Mouse (Mus musculus) frontal cortex, adult 2 months (tissue): ENCODE results near the gene Mtap. TPM values are rescaled to one million over a fixed set of nuclear protein-coding genes. Genes with fewer than 3 reads are reported as not detected.

Source experiments
- DNase-seq, 2 experiments: peaks; one replicate each; pipeline ENCODE4 v3.0.0; 2022; ENCODE audit warnings: low spot score in 1 of 2; ENCODE audit errors: extremely low spot score in 1 of 2
- polyA plus RNA-seq: library from polyadenylated mRNA; depleted of rRNA; stranded (reverse); fragments of >200 nt; gene quantifications from 2 replicates; pipeline ENCODE4 v1.2.3, GENCODE M21; 2012; rRNA removed

Mtap gene
- polyA plus RNA-seq, 1 experiment: 8.2 TPM

DNA sequence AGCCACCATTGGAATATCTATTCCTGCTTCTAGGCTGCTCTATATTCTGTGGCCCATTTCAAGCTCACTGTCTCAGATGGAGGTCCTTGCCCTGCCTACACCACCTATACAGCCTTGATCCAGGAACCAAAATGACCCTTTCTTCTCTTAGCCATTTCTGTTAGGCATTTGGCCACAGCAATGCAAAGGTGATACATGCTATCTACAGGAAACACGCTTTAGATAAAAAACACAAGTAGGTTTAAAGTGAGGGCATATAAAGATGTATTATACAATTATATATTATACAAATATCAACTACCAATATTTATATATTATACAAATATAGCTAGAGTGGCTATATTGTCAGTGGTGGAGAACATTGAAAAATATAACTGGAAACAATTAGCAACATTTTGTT, 63.9 kb downstream of the Mtap start:
- no peak for DNase-seq

DNA sequence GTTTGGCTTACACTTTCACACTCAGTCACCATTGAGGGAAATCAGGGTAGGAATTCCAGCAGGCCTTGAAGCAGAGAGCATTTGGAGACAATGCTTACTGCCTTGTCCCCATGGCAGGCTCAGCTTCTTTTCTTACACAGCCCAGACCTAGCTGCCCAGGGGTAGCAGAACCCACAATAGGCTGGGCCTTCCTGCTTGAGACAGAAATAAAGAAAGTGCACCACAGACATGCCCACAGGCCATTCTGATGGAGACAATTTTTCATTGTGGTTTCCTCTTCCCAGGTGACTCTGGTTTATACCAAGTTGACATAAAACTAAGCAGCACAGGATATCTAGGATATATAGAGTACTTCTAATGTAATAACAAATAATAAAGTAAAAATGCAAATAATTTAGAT, 72.4 kb downstream of the Mtap start:
- DNase-seq: no peak

DNA sequence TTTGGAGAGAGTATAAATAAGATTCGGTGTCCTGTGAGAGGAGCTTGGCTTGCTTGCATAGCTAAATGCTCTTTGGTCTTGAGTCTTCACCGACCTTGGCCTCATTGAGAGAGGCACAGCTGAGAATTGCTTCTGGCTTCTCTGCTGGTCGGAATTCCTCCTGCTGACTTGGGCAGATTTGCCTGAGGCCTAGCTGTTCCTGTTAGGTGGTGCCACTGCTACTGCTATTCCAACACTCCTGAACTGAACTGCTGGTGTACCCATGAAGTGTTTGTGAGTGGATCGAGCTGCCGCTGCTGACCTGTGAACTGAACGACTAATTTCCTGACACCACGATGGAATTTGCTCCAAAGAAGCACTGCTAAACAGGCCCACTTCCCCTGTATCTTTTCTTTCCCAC, 73.4 kb downstream of the Mtap start:
- DNase-seq: no peak

DNA sequence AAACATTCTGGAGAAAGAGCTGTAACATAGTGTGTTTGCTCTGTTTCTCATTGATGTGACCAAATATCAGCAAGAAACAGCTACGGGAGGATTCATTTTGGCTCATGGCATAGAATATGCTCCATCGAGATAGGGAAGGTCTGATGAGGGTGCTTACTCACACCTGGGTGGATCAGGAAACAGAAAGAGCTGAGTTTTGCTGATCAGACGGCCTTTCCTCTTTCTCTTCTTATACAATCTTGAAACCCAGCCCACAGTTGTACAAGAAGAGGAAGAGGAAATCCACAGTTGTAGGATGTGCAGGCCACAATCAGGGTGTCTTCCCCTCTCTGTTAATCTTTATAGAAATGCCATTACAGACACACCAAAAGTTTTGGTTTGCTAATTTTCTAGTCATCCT, 75.3 kb downstream of the Mtap start:
- no peak for DNase-seq

Other genes with a start within 250 kb of the Mtap start
- gene Cdkn2a, start 157.5 kb downstream of the Mtap start, polyA plus RNA-seq: 0.19 and 0.20 TPM in 2 replicates
- gene Cdkn2b, start 173.9 kb downstream of the Mtap start, polyA plus RNA-seq: 1.5 and 2.4 TPM in 2 replicates